Mouse (Mus musculus) brain, embryonic 14.5 days (tissue): ENCODE results near the gene Abhd6. TPM values are rescaled to one million over a fixed set of nuclear protein-coding genes. Genes with fewer than 3 reads are reported as not detected.
A peak's percentile ranks its signal among the peaks of the same experiment; 100 is the strongest.

Experiments
- DNase-seq: peaks from one replicate; pipeline ENCODE4 v3.0.0-alpha.2; 2011; ENCODE audit warnings: low read depth
- CTCF ChIP-seq: fragments of 200-500 bp; IDR thresholded peaks from 2 replicates; pipeline ENCODE4 v1.5.1; 2012; ENCODE audit warnings: inconsistent platforms, mild to moderate bottlenecking, moderate library complexity, borderline replicate concordance; ENCODE audit not compliant: insufficient read depth, insufficient read length; ENCODE audit errors: extremely low read depth
- POLR2A ChIP-seq: fragments of 200-500 bp; IDR thresholded peaks from 2 replicates; pipeline ENCODE4 v1.6.1; 2012; ENCODE audit warnings: mild to moderate bottlenecking, inconsistent platforms, borderline replicate concordance; ENCODE audit not compliant: poor library complexity, insufficient read depth, insufficient read length, severe bottlenecking; ENCODE audit errors: extremely low read depth
- polyA plus RNA-seq: library from polyadenylated mRNA; depleted of rRNA; stranded (reverse); fragments of >200 nt; gene quantifications from 2 replicates; pipeline ENCODE4 v1.2.3, GENCODE M21; 2012; rRNA removed

Gene Abhd6
- polyA plus RNA-seq, 1 experiment = 17.3 TPM

- no peak for DNase-seq
- no peak for TF ChIP-seq CTCF
- no peak for TF ChIP-seq POLR2A
These were observed 96.9 kb downstream of the Abhd6 start for GRCm38 (mm10) chr14:8099561-8100021.

- TF ChIP-seq POLR2A = no peak
These were observed 99.2 kb downstream of the Abhd6 start for GRCm38 (mm10) chr14:8101886-8102285.

GRCm38 (mm10) chr14:8102676-8103075 lies 100.0 kb downstream of the Abhd6 start:
- peak; percentile 26 for DNase-seq
- TF ChIP-seq POLR2A = no peak
- TF ChIP-seq CTCF = no peak

More at GRCm38 (mm10) chr14:8101886-8102285, 99.2 kb downstream of the Abhd6 start:
- DNase-seq = no peak

Other genes starting within 250 kb of the Abhd6 start
- gene Gm26661, start 211.3 kb upstream of the Abhd6 start, polyA plus RNA-seq = not detected in 2 replicates
- gene Flnb, start 184.9 kb upstream of the Abhd6 start, polyA plus RNA-seq = 16.0 and 20.6 TPM in 2 replicates
- gene Gm45521, start 45.6 kb upstream of the Abhd6 start, polyA plus RNA-seq = 0.11 and 0.14 TPM in 2 replicates
- 0.05 and 0.07 TPM in 2 replicates for gene Dnase1l3, start 8.3 kb upstream of the Abhd6 start, polyA plus RNA-seq
- 23.6 and 24.3 TPM in 2 replicates for gene Rpp14, start 77.5 kb downstream of the Abhd6 start, polyA plus RNA-seq
- 55.5 and 62.4 TPM in 2 replicates for gene Pxk, start 95.3 kb downstream of the Abhd6 start, polyA plus RNA-seq
- gene Pdhb, start 170.1 kb downstream of the Abhd6 start, polyA plus RNA-seq = 158 and 181 TPM in 2 replicates
- gene Kctd6, start 211.2 kb downstream of the Abhd6 start, polyA plus RNA-seq = 15.0 and 16.9 TPM in 2 replicates